Mouse (Mus musculus) neural tube, embryonic 11.5 days (tissue): ENCODE measurements around the gene Olfr1359. TPM values are rescaled to one million over a fixed set of nuclear protein-coding genes. Genes with fewer than 3 reads are reported as not detected.
"Not testable (repeated sequence)": the region's sequence is repeated elsewhere in the genome, so short reads cannot be mapped to it uniquely, and the experiment has no call there.

ENCODE experiments used
- ATAC-seq: fragments of 200-750 bp; cut with Nextera tagmentation; 2 replicates; pipeline ENCODE4 v1.8.0; 2017; ENCODE audit warnings: moderate number of reproducible peaks, mild to moderate bottlenecking, moderate TSS enrichment, moderate library complexity; ENCODE audit not compliant: insufficient read depth, low FRiP score, low TSS enrichment
- DNase-seq: peaks from one replicate; pipeline ENCODE4 v3.0.0-alpha.2; 2015; ENCODE audit warnings: low spot score
- H3K27ac ChIP-seq: fragments of 300-500 bp; sonication (generic); 2 replicates; pipeline ENCODE4 v1.5.1; 2014; ENCODE audit warnings: low read depth, mild to moderate bottlenecking, low read length
- H3K27me3 ChIP-seq: fragments of 300-500 bp; sonication (generic); 2 replicates; pipeline ENCODE4 v1.6.1; 2014; ENCODE audit warnings: mild to moderate bottlenecking, low read length, mixed read lengths; ENCODE audit not compliant: control insufficient read depth, insufficient read depth
- H3K36me3 ChIP-seq: fragments of 300-500 bp; sonication (generic); 2 replicates; pipeline ENCODE4 v1.6.1; 2014; ENCODE audit warnings: mild to moderate bottlenecking, low read length, moderate library complexity, mixed read lengths; ENCODE audit not compliant: control insufficient read depth, insufficient read depth
- H3K4me1 ChIP-seq: fragments of 300-500 bp; sonication (generic); 2 replicates; pipeline ENCODE4 v1.6.1; 2014; ENCODE audit warnings: low read length, mixed read lengths; ENCODE audit not compliant: control insufficient read depth, insufficient read depth
- H3K4me2 ChIP-seq: fragments of 300-500 bp; sonication (generic); 2 replicates; pipeline ENCODE4 v1.6.1; 2014; ENCODE audit warnings: low read depth, mild to moderate bottlenecking, moderate library complexity
- H3K4me3 ChIP-seq: fragments of 300-500 bp; sonication (generic); 2 replicates; pipeline ENCODE4 v1.5.1; 2014; ENCODE audit warnings: low read depth, low read length
- H3K9ac ChIP-seq: fragments of 300-500 bp; sonication (generic); 2 replicates; pipeline ENCODE4 v1.6.1; 2014; ENCODE audit warnings: mild to moderate bottlenecking, low read length
- H3K9me3 ChIP-seq: fragments of 300-500 bp; sonication (generic); 2 replicates; pipeline ENCODE4 v1.6.1; 2016; ENCODE audit warnings: low read length; ENCODE audit not compliant: control insufficient read depth
- WGBS: fragments of 180-500 bp; shearing (Covaris S2); extraction: QIAGEN DNeasy Blood & Tissue Kit; methylation state at CpG from one replicate; pipeline ENCODE4 v1.1.7; 2014; 5-methylcytosine and 5-hydroxymethylcytosine counted together
- polyA plus RNA-seq: library from polyadenylated mRNA; unstranded; fragments of >200 nt; fragmentation: Nextera tagmentation; extraction: Ambion mirVana; gene quantifications from 2 replicates; pipeline ENCODE4 v1.2.1, GENCODE M21; 2014

The Olfr1359 gene
- polyA plus RNA-seq, 1 experiment from 2014 or later: not detected

DNA sequence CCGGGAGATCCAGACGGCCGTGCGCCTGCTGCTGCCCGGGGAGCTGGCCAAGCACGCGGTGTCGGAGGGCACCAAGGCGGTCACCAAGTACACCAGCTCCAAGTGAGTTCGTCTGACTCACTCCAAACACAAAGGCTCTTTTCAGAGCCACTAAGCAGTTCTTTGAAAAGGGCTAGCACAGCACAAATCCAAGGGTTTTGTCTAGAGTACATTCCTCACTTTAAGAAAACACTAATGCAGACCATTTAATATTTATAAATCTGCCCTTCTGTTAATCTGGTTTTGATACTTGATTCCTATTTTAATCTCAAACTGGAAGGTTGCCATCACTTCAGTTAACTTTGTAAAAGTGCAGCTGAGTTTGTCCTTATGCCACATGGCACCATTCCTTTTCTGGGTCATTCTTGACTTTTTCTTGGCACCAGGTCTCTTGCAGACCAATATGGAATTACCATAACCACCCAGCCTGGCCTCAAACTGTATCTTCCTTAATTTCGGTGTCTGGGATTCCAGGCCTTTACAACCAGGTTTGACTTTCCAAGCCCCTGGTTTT is 24.5 kb downstream of the Olfr1359 start:
- DNase-seq: peak; percentile 21
- H3K9me3 ChIP-seq: no peaks in the 10 kb centered on the region
- WGBS: 3% methylated on average over 9 of the region's 11 CpGs
- H3K36me3 ChIP-seq: no peaks in the 10 kb centered on the region
- peak; percentile 25; the same call in 1 of the 2 replicates for ATAC-seq
- peaks cover 23% of the 10 kb centered on the region for H3K4me1 ChIP-seq
- peak overlapping the region; percentile 25 for H3K4me3 ChIP-seq
- H3K27me3 ChIP-seq: no peaks in the 10 kb centered on the region
- H3K9ac ChIP-seq: peak overlapping the region; percentile 61
- H3K4me2 ChIP-seq: peak overlapping the region; percentile 45
- peak overlapping the region; percentile 90 for H3K27ac ChIP-seq

DNA sequence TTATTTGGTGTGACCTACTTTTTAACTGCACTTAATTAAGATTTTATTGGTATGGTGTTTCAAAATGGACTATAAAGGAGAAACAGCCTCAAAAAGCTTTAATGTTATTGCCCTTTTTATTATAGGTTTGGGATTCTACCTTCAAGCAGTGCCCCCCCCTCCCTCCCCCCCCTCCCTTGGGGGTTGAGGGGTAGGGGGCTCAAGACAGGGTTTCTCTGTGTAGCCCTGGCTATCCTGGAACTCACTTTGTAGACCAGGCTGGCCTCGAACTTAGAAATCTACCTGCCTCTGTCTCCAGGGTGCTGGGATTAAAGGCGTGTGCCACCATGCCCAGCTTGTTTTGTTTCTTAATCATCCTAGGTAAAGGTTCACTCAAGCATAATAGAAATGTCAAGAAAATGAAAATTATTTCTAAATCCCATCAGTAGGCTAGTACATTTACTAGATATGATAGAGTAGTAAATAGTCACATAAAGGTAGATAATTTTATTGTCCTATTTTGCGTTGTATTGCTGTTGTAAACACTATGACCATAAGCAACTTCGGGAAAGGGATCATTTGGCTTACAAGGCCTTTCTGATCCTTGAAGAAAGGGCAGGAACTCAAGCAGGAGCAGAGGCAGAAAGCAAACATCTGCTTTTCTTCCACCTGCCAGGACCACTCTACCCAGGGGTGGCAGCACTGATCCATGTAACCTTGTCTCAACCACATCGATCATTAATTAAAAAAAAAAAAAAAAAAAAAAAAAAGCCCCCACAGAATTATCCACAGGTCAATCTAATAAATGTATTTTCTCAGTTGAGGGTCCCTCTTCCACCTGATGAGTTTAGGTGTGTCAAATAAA is 25.3 kb downstream of the Olfr1359 start:
- peak overlapping the region; percentile 61; the same call in 1 of the 2 replicates for H3K9ac ChIP-seq
- DNase-seq (peak; percentile 46), ATAC-seq (no peak)
- H3K4me3 ChIP-seq: no peak overlapping the region; the same call in 1 of the 2 replicates
- H3K4me2 ChIP-seq: no peak overlapping the region; the same call in 1 of the 2 replicates
- H3K9me3 ChIP-seq: no peaks in the 10 kb centered on the region
- peaks cover 25% of the 10 kb centered on the region for H3K4me1 ChIP-seq
- no peaks in the 10 kb centered on the region for H3K27me3 ChIP-seq
- no peaks in the 10 kb centered on the region for H3K36me3 ChIP-seq
- H3K27ac ChIP-seq: no peak overlapping the region
- WGBS: 34% methylated on average over 5 of the region's 5 CpGs

DNA sequence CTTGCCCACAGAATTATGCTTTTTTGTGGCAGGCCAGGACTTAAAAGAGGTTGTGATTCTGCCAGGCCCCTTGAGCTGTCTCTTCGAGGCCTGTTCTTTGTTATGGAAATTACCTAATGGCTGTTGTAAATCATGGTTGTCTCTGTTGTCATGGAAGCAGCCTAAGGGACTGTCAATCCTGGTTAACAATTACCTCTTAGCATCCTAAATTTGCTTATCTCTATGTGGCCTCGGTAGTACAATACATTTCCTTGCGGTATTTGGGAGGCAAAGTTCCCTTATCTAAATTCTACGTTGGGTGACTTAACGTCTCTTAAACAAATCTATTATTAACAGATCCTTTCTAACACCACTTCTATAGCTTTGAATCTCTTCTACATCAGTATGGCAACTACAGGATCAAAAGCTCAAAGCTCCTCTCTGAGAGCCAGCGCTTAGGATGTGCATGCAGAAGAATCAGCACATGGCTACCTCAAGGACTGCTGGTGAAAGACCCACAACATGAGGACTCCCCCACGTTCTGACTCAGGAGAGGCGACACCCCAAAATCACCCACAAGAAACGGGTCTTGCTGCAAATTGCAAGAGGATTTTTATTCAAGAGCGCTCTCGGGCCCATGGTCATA is 30.1 kb downstream of the Olfr1359 start:
- Histone ChIP-seq H3K4me3 (no peak overlapping the region), H3K4me1 (peaks cover 5% of the 10 kb centered on the region; the same call in 1 of the 2 replicates), H3K36me3 (no peaks in the 10 kb centered on the region), H3K27me3 (no peaks in the 10 kb centered on the region), H3K9me3 (no peaks in the 10 kb centered on the region), H3K4me2 (no peak overlapping the region), H3K9ac (no peak overlapping the region), H3K27ac (no peak overlapping the region)
- WGBS: 20% methylated on average over 10 of the region's 11 CpGs
- DNase-seq (no peak), ATAC-seq (peak; percentile 86)

DNA sequence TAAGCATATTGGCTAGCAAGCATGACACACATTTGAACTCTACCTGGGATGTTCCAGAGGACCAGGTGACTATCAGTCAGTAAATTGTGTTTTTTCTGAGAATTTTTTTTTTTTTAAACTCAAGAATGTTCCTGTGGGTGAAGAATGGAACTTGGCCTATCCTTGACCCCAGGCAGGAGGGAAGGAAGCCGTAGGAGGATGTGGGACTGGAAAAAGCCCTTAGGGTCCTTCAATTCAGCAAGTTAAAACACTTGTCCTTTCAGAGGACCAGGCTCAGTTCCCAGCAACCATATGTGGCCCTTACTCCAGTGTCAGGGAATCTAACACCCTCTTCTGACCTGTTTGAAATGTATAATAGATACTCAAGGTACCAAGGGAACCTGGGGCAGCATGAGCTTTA is 31.6 kb downstream of the Olfr1359 start:
- WGBS: 59% methylated on average over 1 of the region's 1 CpGs
- Histone ChIP-seq H3K4me2 (no peak overlapping the region), H3K27me3 (no peaks in the 10 kb centered on the region), H3K9ac (no peak overlapping the region), H3K9me3 (no peaks in the 10 kb centered on the region), H3K36me3 (no peaks in the 10 kb centered on the region), H3K27ac (no peak overlapping the region), H3K4me1 (peaks cover 5% of the 10 kb centered on the region; the same call in 1 of the 2 replicates), H3K4me3 (no peak overlapping the region)
- DNase-seq (no peak), ATAC-seq (no peak)

DNA sequence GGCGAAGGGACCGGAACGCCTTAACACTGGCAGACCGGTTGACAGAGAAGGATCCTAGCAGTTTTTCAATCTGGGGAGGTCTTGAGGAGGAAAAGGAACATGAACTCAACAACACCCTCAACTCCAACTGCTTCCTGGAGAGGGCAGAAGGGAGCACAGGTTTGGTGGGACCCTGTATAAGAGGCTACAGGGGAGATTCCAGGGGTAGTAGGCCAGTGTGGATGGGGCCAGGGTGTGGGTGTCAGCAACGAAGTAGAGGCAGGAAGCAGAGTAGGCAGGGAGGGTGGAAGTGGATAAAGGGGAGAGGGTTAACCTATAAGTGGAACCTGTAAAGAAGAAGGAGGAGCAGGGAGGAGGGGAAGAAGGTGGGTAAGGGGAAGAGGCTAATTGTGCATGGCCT is 35.6 kb downstream of the Olfr1359 start:
- Histone ChIP-seq H3K4me2 (no peak overlapping the region), H3K27me3 (no peaks in the 10 kb centered on the region), H3K9ac (no peak overlapping the region), H3K27ac (peak overlapping the region; percentile 97), H3K4me1 (no peaks in the 10 kb centered on the region), H3K36me3 (no peaks in the 10 kb centered on the region), H3K9me3 (no peaks in the 10 kb centered on the region), H3K4me3 (no peak overlapping the region)
- DNase-seq (peak; percentile 40), ATAC-seq (0 out of 2 replicates have a peak, but pooled peaks have one; percentile 3)
- WGBS: 65% methylated on average over 5 of the region's 5 CpGs

DNA sequence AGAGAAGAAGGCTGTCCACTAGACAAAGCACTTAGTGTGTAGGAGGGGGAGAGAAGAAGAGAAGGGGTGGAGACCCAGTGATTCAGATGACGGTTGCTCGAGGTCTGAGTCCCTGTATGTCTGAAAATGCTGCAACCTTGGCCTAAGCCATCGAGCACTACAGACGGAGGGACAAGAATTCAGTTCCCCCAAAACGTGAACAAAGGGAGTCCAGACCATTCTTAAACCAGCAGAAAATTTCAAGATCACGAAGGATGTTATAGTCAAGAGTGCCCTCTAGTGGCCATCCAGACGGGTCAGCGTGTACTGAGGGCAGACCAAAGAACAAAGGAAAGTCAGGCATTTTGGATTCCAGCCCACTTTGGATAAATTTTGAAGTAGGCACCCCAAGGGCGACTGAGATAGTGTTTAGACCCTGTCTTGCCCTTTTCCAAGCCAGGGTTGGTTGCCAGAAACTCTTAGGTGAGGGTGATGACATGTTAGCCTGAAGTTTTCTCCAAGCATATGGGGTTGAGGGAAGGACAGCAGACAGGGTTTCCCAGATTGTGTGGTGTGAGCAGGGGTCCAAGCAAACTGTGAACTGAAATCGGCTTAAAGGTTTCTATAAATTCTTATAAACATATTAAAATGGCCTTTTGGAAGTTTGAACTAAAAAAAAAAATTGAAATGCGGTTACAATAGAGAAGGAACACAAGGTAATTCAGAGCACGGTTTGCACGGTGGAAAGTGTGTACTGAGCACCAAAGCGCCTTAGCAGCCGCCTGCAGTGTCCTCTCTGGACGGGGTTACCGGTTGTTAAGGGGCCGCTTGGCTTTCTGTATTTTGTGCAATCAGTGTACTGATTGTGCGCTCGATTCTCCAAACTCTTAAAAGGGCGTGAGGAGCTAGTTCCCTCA is 36.3 kb downstream of the Olfr1359 start:
- no peaks in the 10 kb centered on the region for H3K36me3 ChIP-seq
- H3K27me3 ChIP-seq: no peaks in the 10 kb centered on the region
- ATAC-seq (peak; percentile 78), DNase-seq (peak; percentile 84)
- peak overlapping the region; percentile 83 for H3K9ac ChIP-seq
- H3K4me3 ChIP-seq: peak overlapping the region; percentile 47
- H3K4me2 ChIP-seq: peak overlapping the region; percentile 61
- no peaks in the 10 kb centered on the region for H3K9me3 ChIP-seq
- no peaks in the 10 kb centered on the region for H3K4me1 ChIP-seq
- under 1% methylated on average over 21 of the region's 21 CpGs for WGBS
- H3K27ac ChIP-seq: peak overlapping the region; percentile 97

DNA sequence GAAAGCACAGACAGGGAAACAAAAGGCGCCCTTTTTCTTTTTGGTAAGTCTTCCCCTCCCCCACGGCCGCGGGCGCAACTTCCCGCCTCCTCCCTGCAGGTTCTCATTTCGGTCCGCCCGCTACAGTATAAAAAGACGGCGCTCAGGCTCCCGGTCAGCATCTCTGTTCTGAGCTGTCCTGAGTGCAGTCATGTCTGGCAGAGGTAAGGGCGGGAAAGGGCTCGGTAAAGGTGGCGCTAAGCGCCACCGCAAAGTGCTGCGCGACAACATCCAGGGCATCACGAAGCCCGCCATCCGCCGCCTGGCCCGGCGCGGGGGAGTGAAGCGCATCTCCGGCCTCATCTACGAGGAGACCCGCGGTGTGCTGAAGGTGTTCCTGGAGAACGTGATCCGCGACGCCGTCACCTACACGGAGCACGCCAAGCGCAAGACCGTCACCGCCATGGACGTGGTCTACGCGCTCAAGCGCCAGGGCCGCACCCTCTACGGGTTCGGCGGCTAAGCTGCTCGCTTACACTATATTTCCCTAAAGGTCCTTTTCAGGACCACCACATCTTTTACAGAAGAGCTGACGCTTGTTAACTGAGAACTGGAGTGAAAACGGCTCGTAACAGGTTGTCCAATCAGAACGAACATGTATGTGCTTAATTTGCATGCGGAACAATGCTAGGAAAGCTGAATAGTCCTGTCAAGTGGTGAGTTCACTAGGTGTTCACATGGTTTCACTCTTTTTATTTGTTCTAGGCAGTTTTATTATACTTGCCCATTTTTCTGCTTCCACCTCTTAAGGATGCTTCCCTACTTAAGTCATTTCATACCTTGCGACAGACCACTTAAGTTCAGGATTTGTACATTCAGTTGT is 37.2 kb downstream of the Olfr1359 start, which contains the start of gene Hist1h4j:
Gene Hist1h4j, plus strand, starts transcription at position 159 of the 862 bp plus-strand sequence.
- not testable (repeated sequence) for H3K36me3 ChIP-seq, H3K9me3 ChIP-seq, H3K4me1 ChIP-seq, H3K27me3 ChIP-seq
- DNase-seq: peak; percentile 94
- H3K4me3 ChIP-seq: peak within 1 kb of the TSS; percentile 47
- peak within 1 kb of the TSS; percentile 61 for H3K4me2 ChIP-seq
- peak; percentile 92 for ATAC-seq
- H3K27ac ChIP-seq: peak within 1 kb of the TSS; percentile 97
- under 1% methylated on average over 43 of the region's 56 CpGs for WGBS
- H3K9ac ChIP-seq: peak within 1 kb of the TSS; percentile 83
